Mouse (Mus musculus): ENCODE measurements around the gene Gm5565.
"Not testable (repeated sequence)": the region's sequence is repeated elsewhere in the genome, so short reads cannot be mapped to it uniquely, and the experiment has no call there.

Gene Gm5565

DNA sequence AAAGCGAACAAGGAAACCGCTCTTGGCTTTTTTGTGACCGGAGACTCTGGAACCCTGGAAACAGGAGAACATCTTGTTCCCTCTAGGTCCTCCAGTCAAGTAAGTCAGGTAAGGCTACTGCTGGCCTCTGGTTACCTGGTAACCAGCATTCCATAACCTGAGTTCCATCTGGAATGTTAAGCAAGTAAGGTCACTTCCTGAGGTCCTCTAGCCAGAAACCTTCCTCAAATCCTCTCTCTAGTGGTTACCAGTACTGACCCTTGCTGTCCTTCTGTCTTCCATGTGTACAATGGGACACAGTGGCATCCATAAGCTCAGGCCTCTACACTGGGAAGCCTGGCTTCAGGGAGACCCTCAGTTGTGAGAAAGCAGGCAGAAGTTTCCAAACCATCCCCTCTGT is at the start of gene Gm5565:
Gm5565 (minus strand) TSS at position 101 of the 400 bp plus-strand sequence.
- DNase-seq (ENCODE audit: low spot score): not testable (repeated sequence)

DNA sequence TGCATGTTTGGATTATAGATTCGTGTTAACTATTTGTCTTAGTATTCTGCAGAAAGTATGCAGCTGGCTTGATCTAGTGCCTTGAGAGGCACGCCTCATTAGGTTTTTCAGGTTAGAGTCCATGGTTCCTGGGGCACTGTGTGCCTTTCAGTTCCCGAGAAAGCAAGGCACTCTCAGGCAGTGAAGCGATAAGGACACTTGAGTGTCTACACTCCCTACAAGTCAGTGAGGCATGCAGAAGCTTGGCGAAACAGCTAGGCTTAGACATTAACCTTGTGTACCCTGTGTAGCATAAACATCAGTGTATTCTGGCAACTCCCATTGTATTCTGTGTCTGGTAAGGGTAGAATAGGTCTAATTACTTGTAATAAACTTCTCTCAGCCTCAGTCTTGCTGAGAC is 45.2 kb upstream of the Gm5565 start:
- DNase-seq (ENCODE audit: low spot score): no peak

DNA sequence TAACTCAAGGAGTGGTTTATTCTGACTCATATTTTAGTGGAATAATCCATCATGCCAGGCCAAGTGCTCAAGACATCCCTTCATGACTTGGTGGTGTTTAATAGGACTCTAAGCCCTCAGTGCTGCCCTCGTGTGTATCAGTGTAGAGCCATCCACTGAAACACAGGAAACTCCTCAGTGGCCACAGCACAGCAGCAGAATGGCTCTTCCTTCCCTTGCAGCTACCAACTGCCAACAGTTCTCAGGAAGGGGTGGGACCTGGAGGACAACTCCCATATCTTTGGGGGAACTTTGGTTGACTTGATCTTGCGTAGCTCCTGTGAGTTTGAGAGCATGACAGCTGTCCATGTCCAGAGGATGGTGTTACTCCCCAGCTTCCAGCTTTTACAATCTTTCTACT is 43.6 kb upstream of the Gm5565 start:
- DNase-seq (ENCODE audit: low spot score): no peak

DNA sequence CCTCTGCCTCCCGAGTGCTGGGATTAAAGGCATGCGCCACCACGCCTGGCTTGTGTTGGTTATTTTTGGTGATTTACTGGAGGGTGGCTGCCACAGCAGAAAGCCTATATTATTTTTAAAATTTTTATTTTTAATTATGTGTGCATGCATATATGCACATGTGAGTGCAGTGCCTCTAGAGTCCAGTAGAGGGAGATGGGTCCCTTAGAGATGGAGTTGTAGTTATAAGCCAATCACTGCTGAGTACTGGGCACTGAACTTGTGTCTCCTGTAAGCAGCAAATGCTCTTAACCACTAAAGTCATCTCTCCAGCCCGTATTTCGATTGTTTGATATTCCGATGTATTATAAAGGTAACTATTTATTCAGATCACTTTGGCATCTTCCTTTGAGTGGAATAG is 40.2 kb upstream of the Gm5565 start:
- DNase-seq (ENCODE audit: low spot score): no peak

DNA sequence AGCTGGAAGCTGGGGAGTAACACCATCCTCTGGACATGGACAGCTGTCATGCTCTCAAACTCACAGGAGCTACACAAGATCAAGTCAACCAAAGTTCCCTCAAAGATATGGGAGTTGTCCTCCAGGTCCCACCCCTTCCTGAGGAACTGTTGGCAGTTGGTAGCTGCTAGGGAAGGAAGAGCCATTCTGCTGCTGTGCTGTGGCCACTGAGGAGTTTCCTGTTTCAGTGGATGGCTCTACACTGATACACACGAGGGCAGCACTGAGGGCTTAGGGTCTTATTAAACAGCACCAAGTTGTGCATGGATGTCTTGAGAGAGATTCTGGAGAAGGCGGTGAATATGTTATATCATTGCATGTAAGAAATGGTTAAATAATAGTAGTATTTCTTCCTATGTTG is 39.2 kb upstream of the Gm5565 start:
- DNase-seq (ENCODE audit: low spot score): no peak

DNA sequence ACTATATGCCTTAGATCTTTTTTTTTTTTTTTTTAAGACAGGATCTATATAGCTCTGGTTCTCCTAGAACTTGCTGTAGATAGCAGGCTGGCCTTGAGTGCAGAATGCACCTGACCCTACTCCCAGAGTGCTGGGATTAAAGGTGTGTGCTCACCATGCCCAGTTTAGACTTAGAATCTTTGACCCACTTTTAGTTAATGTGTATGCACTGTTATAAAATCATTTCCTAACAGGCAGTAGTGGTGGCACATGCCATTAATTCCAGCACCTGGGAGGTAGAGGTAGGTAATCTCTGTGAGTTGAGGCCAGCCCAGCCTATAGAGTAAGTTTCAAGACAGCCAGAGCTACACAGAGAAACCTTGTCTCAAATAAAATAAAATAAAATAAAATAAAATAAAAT is 38.7 kb upstream of the Gm5565 start:
- DNase-seq (ENCODE audit: low spot score): no peak

DNA sequence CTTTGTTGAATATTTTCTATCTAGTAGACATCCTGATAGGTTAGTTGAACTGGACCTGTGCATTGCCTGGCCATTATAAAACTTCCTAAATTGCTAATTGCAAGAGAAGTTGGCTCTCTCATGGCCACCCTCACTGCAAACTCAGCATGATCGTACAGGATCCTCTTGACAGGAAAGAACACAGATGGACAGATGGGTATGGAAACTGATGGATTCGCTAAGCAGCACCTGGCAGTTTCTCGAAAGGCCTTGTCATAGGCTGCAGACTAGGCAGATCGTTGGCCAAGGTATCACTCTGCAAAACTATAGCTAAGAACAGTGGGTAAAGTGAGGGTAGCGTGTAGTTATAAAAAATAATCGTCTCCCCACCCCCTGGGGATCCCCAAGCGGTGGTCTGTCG is 33.0 kb upstream of the Gm5565 start:
- DNase-seq (ENCODE audit: low spot score): no peak

DNA sequence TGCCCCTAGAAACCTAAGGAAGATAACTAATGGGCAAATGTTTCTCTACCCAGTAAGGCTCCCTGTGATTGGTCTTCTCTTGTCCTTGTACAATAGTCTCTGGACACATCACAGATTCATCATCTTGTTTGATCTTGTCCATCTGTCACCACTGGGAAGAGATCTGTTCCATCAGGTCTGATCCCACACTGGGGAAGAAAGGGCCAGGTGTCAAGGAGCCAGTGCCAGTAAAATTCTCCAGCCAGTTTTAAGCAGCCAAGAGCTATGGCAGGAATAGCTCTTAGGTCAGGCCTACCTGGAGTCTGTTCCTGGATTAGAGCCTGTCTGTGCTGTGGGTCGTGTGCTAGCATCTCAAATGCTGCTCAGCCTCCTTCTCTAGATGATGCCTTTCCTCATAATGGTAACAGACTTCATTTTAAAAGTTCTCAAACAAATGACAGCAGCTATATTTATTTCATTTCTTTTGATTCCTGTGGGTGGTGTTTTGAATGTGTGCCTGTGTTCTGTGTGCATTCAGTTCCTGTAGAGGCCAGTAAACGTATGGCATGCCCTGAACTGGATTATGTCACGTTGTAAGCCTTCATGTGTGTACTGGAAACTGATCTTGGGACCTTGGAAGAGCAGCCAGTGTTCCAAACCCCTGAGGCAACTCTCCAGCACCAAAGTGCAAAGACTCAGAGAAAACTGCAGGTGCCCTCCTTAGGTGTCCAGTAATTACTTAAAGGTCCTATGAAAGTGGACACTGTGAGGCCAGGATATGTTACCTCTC is 30.3 kb upstream of the Gm5565 start:
- DNase-seq (ENCODE audit: low spot score): no peak

DNA sequence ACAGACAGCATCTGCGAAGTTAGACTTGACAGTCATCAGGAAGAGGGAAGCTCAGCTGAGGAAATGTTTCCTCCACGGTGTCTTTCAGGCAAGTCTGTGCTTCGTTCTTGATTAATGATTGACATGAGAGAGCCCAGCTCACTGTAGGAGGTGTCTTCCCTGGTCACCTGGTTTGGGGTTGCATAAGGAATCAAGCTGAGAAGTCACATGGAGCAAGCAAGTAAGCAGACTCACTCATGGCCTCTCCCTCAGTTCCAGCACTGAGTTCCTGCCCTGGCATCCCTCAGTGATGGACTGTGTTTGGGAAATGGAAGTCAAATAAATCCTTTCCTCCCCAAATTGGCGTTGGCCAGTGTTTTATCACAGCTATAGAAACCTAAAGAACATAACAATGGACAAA is 29.8 kb upstream of the Gm5565 start:
- DNase-seq (ENCODE audit: low spot score): no peak

DNA sequence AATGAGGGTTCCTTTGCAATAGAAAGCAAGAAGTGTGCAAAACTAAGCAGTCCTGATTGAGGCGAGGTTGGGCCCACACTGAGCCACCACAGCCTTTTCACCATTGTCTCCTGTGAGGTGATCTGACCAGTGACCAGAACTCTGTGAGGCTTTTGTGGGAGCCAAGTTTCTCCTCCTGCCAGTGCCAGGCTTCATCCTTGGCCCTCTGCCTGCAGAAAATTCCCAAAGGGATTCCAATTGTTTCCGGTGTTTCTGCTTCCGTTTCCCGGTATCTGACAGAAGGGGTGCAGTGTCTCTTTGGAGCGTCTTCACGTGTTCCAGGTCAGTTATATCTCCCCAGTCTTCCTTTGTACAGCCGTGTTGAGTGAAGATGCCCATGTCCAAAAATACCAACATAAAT is 28.4 kb upstream of the Gm5565 start:
- DNase-seq (ENCODE audit: low spot score): no peak

DNA sequence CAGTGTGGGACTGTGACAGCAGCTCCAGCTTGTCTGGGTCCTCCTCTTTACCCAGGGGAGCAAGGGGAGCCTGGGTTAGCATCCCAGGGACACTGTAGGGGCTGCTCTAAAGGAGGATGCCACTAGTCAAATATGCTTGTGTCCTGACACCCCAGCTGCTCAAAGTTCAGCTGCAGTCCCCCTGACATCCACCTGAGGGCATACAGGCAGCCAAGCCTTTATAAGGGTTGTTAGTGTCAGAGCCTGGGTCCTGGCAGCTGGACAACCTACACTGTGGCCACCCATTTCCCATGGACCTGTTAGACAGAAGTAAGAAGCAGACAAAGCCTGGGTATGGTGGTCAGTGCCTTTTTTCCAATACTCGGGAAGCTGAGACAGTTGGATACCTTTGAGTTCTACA is 27.8 kb upstream of the Gm5565 start:
- no peak for DNase-seq (ENCODE audit: low spot score)

DNA sequence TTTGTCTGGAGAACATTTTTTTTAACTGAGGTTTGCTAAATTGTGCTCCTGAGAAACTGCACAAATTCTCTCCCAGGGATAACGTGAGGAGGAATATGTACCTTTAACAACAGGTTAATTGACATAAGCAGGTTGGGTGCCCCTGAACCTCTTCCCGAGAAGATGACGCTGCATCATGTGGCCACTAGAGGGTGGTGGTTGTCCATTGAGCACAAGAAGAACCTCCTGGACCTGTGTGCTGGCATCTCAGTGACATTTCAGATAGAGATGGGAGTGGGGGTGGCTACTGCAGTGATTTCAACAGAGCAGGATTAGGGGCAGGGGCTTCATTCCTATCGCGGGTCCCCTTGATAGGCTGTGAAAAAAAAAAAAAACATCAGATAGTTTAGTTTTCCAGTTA is 27.1 kb upstream of the Gm5565 start:
- DNase-seq (ENCODE audit: low spot score): peak; percentile 72

DNA sequence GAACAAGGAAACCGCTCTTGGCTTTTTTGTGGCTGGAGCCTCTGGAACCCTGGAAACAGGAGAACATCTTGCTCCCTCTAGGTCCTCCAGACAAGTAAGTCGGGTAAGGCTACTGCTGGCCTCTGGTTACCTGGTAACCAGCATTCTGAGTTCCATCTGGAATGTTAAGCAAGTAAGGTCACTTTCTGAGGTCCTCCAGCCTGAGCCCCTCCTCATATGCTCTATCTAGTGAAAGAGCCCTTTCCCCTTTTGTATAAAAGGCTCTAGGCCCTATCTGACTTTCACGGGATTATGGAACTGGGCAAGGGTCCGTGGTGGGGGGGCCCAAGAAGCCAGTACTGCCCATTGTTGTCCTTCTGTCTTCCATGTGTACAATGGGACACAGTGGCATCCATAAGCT is 24.9 kb upstream of the Gm5565 start, which contains the start of gene 1700001J03Rik:
1700001J03Rik (minus strand) TSS at position 101 of the 400 bp plus-strand sequence.
- not testable (repeated sequence) for DNase-seq (ENCODE audit: low spot score)

DNA sequence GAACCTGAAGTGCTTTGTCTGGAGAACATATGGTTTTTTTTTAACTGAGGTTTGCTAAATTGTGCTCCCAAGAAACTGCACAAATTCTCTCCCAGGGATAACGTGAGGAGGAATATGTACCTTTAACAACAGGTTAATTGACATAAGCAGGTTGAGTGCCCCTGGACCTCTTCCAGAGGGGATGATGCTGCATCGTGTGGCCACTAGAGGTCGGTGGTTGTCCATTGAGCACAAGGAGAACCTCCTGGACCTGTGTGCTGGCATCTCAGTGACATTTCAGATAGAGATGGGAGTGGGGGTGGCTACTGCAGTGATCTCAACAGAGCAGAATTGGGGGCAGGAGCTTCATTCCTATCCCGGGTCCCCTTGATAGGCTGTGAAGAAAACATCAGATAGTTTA is 12.4 kb upstream of the Gm5565 start:
- DNase-seq (ENCODE audit: low spot score): not testable (repeated sequence)

DNA sequence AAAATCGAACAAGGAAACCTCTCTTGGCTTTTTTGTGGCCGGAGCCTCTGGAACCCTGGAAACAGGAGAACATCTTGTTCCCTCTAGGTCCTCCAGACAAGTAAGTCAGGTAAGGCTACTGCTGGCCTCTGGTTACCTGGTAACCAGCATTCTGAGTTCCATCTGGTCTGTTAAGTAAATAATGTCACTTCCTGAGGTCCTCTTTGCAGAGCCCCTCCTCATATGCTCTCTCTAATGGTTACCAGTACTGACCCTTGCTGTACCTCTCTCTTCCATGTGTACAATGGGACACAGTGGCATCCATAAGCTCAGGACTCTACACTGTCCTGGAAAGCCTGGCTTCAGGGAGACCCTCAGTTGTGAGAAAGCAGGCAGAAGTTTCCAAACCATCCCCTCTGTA is 10.3 kb upstream of the Gm5565 start, which contains the start of gene Gm6309:
Gm6309 (minus strand) TSS at position 101 of the 400 bp plus-strand sequence.
- not testable (repeated sequence) for DNase-seq (ENCODE audit: low spot score)

DNA sequence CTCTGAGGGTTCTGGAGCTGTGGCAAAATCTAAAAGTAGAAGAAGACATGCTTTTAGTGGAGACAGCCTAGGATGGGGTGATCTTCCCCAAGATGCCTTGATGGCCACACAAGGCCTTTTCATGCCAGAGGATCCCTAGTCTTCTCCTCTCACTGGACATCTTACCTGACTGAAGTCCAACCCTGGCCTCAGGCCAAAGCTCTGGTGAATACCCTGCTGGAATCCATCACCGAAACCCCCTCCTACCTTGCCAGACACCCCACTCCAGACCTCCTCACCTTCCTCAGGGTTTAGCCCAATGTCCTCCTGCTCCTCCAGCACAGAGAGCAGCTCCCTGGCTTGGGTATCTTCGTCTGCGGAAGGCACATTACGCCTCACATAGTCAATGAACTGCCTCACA is 2.0 kb downstream of the Gm5565 start:
- not testable (repeated sequence) for DNase-seq (ENCODE audit: low spot score)

DNA sequence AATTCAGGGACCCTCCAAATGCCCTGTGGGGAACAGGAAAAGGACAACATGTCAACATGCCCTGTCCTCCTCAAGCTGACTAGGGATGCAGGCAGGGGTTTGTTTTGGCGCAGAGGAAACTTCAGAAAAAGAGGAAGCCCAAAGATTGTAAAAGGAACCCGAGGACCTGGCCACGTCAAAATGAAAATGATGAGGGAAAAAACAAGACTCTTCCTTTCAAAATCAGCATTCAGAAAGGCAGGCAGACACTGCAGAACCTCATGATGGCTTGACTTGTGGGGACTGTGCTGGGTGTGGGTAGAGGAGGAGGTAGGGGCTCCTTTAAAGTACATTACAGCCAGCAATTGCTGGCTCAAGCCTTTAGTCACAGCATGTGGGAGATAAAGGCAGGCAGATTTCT is 9.9 kb downstream of the Gm5565 start:
- DNase-seq (ENCODE audit: low spot score): no peak

DNA sequence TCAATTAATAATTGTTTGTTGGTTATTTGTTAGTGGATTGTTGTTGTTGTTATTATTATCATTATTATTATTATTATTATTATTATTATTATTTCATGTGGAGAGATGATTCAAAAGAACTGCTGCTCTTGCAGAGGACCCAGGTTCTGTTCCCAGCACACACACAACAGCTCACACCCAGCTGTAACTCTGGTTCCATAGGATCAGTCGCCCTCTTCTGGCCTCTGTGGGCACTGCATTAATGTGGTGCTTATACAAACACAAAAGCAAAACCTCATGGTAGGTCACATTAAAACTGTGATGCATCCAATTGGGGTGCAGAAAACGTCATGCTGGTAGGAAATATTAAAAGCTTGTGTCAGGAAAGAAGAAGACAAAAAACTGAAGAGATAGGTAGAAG is 12.4 kb downstream of the Gm5565 start:
- DNase-seq (ENCODE audit: low spot score): no peak
